ENCODE assay signal across 14 mouse cellular contexts in the genomic region with DNA sequence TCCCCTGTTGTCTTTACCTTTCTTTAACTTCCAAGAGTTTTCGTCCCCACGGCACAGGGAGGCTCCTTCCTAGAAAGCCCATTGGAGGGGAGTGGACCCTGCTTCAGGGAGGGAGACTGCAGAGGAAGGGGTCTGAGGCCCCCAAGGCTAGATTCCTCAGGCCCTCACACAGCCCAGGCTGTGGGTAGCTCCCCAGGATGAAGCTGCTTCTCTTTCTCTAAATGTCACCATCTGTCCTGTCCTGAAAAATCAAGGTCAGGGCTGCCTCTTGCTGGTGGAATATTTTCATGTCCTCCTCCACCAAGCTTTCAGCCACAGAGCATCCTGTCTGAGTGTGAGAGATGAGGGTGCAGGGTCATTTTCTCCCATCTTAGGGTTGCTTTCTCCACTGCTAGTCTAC.
DNase-seq lines count a peak whose midpoint lies in the region; ATAC-seq and TF ChIP-seq lines count a peak whose summit lies in the region.
"Had no signal": no experiment of that assay in that cellular context is flagged by ENCODE, and none has a peak within 500 bp of the region (broad histone marks: within the 10 kb centered on the region; RNA-seq: fewer than 3 reads in every experiment).

No protein-coding gene starts in this region.

- H3K4me2 ChIP-seq in heart, postnatal 0 days (ENCODE audit: low read depth, low read length) = peak overlapping the region; percentile 51
- peak overlapping the region; percentile 56 for H3K4me2 ChIP-seq in midbrain, embryonic 16.5 days (ENCODE audit: low read length)
- no peak overlapping the region for H3K4me2 ChIP-seq in intestine, embryonic 16.5 days (ENCODE audit: low read depth, low read length)
- H3K4me2 ChIP-seq: embryonic facial prominence, embryonic 13.5 days; neural tube, embryonic 12.5 days; stomach, embryonic 15.5 days had no signal

- TF ChIP-seq CTCF in heart, postnatal 0 days (IDR thresholded peaks at IDR 0.05; ENCODE audit: low read depth) = no peak

- no peak for ATAC-seq in heart, postnatal 0 days (ENCODE audit: insufficient read depth, low read depth)
- ATAC-seq in midbrain, embryonic 16.5 days = no peak
- ATAC-seq in intestine, embryonic 16.5 days = no peak
- no peak for ATAC-seq in erythroid progenitor cell, adult 5-6 weeks (replicated peaks; ENCODE audit: low FRiP score, poor library complexity, severe bottlenecking)

- H3K36me3 ChIP-seq in heart, postnatal 0 days (replicated peaks; ENCODE audit: control insufficient read depth, insufficient read depth, low read length) = peaks cover 8% of the 10 kb centered on the region
- H3K36me3 ChIP-seq in midbrain, embryonic 16.5 days (ENCODE audit: control insufficient read depth, insufficient read depth, low read length) = no peaks in the 10 kb centered on the region
- no peaks in the 10 kb centered on the region for H3K36me3 ChIP-seq in intestine, embryonic 16.5 days (ENCODE audit: control insufficient read depth, insufficient read depth, low read length)
- H3K36me3 ChIP-seq: embryonic facial prominence, embryonic 13.5 days; neural tube, embryonic 12.5 days; stomach, embryonic 15.5 days had no signal

- H3K9me3 ChIP-seq in heart, postnatal 0 days (replicated peaks; ENCODE audit: control insufficient read depth, low read length) = no peaks in the 10 kb centered on the region
- no peaks in the 10 kb centered on the region for H3K9me3 ChIP-seq in midbrain, embryonic 16.5 days (replicated peaks; ENCODE audit: control insufficient read depth, low read length, poor library complexity, severe bottlenecking)
- no peaks in the 10 kb centered on the region for H3K9me3 ChIP-seq in intestine, embryonic 16.5 days (ENCODE audit: control insufficient read depth, low read length)
- H3K9me3 ChIP-seq: embryonic facial prominence, embryonic 13.5 days; neural tube, embryonic 12.5 days; stomach, embryonic 15.5 days had no signal

- WGBS in heart, postnatal 0 days = 61% methylated on average over 2 of the region's 2 CpGs
- WGBS in midbrain, embryonic 16.5 days = 9% methylated on average over 2 of the region's 2 CpGs
- WGBS in intestine, embryonic 16.5 days = 50% methylated on average over 2 of the region's 2 CpGs

- peaks cover 63% of the 10 kb centered on the region for H3K4me1 ChIP-seq in heart, postnatal 0 days (ENCODE audit: control insufficient read depth, insufficient read depth)
- peaks cover 28% of the 10 kb centered on the region for H3K4me1 ChIP-seq in midbrain, embryonic 16.5 days (ENCODE audit: control insufficient read depth, insufficient read depth, low read length)
- H3K4me1 ChIP-seq in intestine, embryonic 16.5 days (ENCODE audit: control insufficient read depth, insufficient read depth, low read length) = peaks cover 20% of the 10 kb centered on the region
- H3K4me1 ChIP-seq: neural tube, embryonic 12.5 days had no signal

- TF ChIP-seq EP300 in heart, postnatal 0 days (IDR thresholded peaks at IDR 0.05; ENCODE audit: low read depth) = no peak

- H3K27me3 ChIP-seq in heart, postnatal 0 days (ENCODE audit: control insufficient read depth, insufficient read depth, low read length) = no peaks in the 10 kb centered on the region
- no peaks in the 10 kb centered on the region for H3K27me3 ChIP-seq in midbrain, embryonic 16.5 days (ENCODE audit: control insufficient read depth, insufficient read depth, low read depth, low read length)
- H3K27me3 ChIP-seq in intestine, embryonic 16.5 days (replicated peaks; ENCODE audit: control insufficient read depth, insufficient read depth, low read length) = no peaks in the 10 kb centered on the region
- H3K27me3 ChIP-seq: embryonic facial prominence, embryonic 13.5 days; neural tube, embryonic 12.5 days; stomach, embryonic 15.5 days had no signal

- peak overlapping the region; percentile 93 for H3K27ac ChIP-seq in heart, postnatal 0 days (ENCODE audit: low read depth)
- peak overlapping the region; percentile 98 for H3K27ac ChIP-seq in midbrain, embryonic 16.5 days (ENCODE audit: low read length)
- H3K27ac ChIP-seq in intestine, embryonic 16.5 days (ENCODE audit: low read length) = no peak overlapping the region
- H3K27ac ChIP-seq: embryonic facial prominence, embryonic 13.5 days; liver, embryonic 14.5 days; macrophage; neural tube, embryonic 12.5 days; stomach, embryonic 15.5 days had no signal

- H3K4me3 ChIP-seq in heart, postnatal 0 days (ENCODE audit: low read depth, low read length) = no peak overlapping the region; the same call in 1 of the 2 replicates
- peak overlapping the region; percentile 37 for H3K4me3 ChIP-seq in midbrain, embryonic 16.5 days (ENCODE audit: low read depth, low read length)
- H3K4me3 ChIP-seq in intestine, embryonic 16.5 days (ENCODE audit: low read length) = no peak overlapping the region
- H3K4me3 ChIP-seq: embryonic facial prominence, embryonic 13.5 days; neural tube, embryonic 12.5 days; stomach, embryonic 15.5 days had no signal

- DNase-seq in heart, postnatal 0 days (ENCODE audit: low spot score) = no peak
- DNase-seq in heart, postnatal 14 days = no peak
- peak; percentile 63 for DNase-seq in cerebellum, adult 8-10 months
- DNase-seq in cerebellum, postnatal 36 days = peak; percentile 45 to 66
- DNase-seq: right cerebral cortex, postnatal 14 days; thymus, postnatal 4 days had no signal

- H3K9ac ChIP-seq in heart, postnatal 0 days (replicated peaks; ENCODE audit: low read depth, low read length) = no peak overlapping the region; the same call in 1 of the 2 replicates
- peak overlapping the region; percentile 72 for H3K9ac ChIP-seq in midbrain, embryonic 16.5 days (ENCODE audit: low read depth, low read length)
- no peak overlapping the region for H3K9ac ChIP-seq in intestine, embryonic 16.5 days (ENCODE audit: low read depth, low read length)
- H3K9ac ChIP-seq: embryonic facial prominence, embryonic 13.5 days; liver, embryonic 14.5 days; neural tube, embryonic 12.5 days; stomach, embryonic 15.5 days had no signal

- intact Hi-C loops in heart, postnatal 14 days (cut with DNase I) = no loop called here

Comparison
In these comparisons a context has a peak if more than half of its experiments do, and no peak if none do; other contexts are left out.
1. DNase-seq: peak in cerebellum, adult 8-10 months (single experiment) and cerebellum, postnatal 36 days (2 of 2); none in heart, postnatal 0 days (single experiment) and heart, postnatal 14 days (0 of 2).